Mouse (Mus musculus) kidney, embryonic 15.5 days (tissue): ENCODE measurements at regions not wholly inside any gene's neighbourhood (a gene's known extent, or its start where the extent isn't known, plus 50 kb on each side); places are given as distances from the start of the nearest gene placed in this dataset.

Experiments used
- ATAC-seq: fragments of 200-750 bp; cut with Nextera tagmentation; replicated peaks from 2 replicates; pipeline ENCODE4 v1.8.0; 2017; ENCODE audit warnings: moderate TSS enrichment; ENCODE audit not compliant: low FRiP score
- H3K27ac ChIP-seq: fragments of 300-500 bp; sonication (generic); 2 replicates; pipeline ENCODE4 v1.5.1; 2015; ENCODE audit warnings: mild to moderate bottlenecking, inconsistent platforms
- H3K27me3 ChIP-seq: fragments of 300-500 bp; sonication (generic); 2 replicates; pipeline ENCODE4 v1.6.1; 2015; ENCODE audit warnings: inconsistent platforms
- H3K36me3 ChIP-seq: fragments of 300-500 bp; sonication (generic); 2 replicates; pipeline ENCODE4 v1.6.1; 2015; ENCODE audit warnings: inconsistent platforms
- H3K4me1 ChIP-seq: fragments of 300-500 bp; sonication (generic); 2 replicates; pipeline ENCODE4 v1.6.1; 2015; ENCODE audit warnings: inconsistent platforms
- H3K4me2 ChIP-seq: fragments of 300-500 bp; sonication (generic); 2 replicates; pipeline ENCODE4 v1.6.1; 2015; ENCODE audit warnings: moderate library complexity, mild to moderate bottlenecking, inconsistent platforms
- H3K4me3 ChIP-seq: fragments of 300-500 bp; sonication (generic); replicated peaks from 2 replicates; pipeline ENCODE4 v1.5.1; 2015; ENCODE audit warnings: mild to moderate bottlenecking, inconsistent platforms
- H3K9ac ChIP-seq: fragments of 300-500 bp; sonication (generic); 2 replicates; pipeline ENCODE4 v1.6.1; 2015; ENCODE audit warnings: mild to moderate bottlenecking, inconsistent platforms
- H3K9me3 ChIP-seq: fragments of 300-500 bp; sonication (generic); replicated peaks from 2 replicates; pipeline ENCODE4 v1.6.1; 2016; ENCODE audit warnings: inconsistent platforms
- WGBS: fragments of 180-500 bp; shearing (Covaris S2); methylation state at CpG from one replicate; pipeline ENCODE4 v1.1.7; 2015; ENCODE audit warnings: mixed read lengths; 5-methylcytosine and 5-hydroxymethylcytosine counted together

GRCm38 (mm10) chr11:114165656-114166362 is 99.0 kb upstream of the Sdk2 start:
- no peak overlapping the region for H3K9ac ChIP-seq
- no peaks in the 10 kb centered on the region for H3K36me3 ChIP-seq
- peaks cover 56% of the 10 kb centered on the region for H3K27me3 ChIP-seq
- H3K4me1 ChIP-seq: peaks cover 21% of the 10 kb centered on the region
- peak; percentile 55 for ATAC-seq
- WGBS: 24% methylated on average over 23 of the region's 23 CpGs
- no peak overlapping the region for H3K27ac ChIP-seq
- H3K4me3 ChIP-seq: 0 out of 2 replicates have a peak overlapping the region, but pooled peaks have one; percentile 12
- peak overlapping the region; percentile 45 for H3K4me2 ChIP-seq
- H3K9me3 ChIP-seq: no peaks in the 10 kb centered on the region

DNA sequence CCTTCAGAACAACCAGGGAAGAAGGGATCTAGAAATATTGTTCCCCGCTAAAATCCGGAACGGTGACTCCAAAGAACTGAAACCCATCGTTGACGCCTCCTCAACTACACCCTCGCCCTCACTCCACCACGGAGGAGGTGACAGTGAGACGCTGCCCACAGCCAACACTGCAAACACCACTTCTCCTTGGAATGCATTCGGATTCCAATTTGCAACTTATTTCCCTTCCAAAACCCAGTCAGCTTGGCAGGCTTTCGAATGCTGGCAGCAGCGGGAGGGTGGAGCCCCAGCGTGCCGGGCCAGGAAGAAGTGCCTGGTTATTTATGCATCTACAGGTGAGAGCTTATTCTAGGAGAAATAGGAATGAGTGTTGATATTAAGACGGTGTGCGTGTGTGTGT is 85.9 kb upstream of the Sdk2 start:
- no peaks in the 10 kb centered on the region for H3K9me3 ChIP-seq
- H3K27me3 ChIP-seq: no peaks in the 10 kb centered on the region
- H3K4me3 ChIP-seq: no peak overlapping the region
- no peak overlapping the region for H3K9ac ChIP-seq
- H3K4me1 ChIP-seq: no peaks in the 10 kb centered on the region
- no peak for ATAC-seq
- whole genome bisulfite sequencing: 84% methylated on average over 15 of the region's 15 CpGs
- no peak overlapping the region for H3K27ac ChIP-seq
- H3K36me3 ChIP-seq: no peaks in the 10 kb centered on the region
- no peak overlapping the region for H3K4me2 ChIP-seq

DNA sequence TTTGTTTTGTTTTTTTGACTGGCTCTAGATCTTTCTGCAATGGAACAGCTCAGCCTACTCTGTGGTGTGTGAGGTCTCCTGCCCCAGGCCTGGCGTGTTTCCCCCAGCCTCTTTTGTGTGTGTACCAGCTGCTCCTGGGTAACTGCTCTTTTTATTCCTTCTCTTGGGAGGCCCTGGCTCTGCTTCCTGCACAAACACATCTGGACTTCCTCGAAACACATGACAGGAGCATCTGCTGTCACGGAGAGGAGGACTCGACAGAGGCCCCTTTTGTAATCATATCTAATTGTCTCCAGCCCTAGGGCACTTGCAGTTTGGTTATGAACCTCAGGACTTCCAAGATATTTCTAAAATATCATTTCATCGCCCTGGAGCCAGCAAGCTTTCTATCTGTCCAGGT is 79.5 kb upstream of the Sdk2 start:
- H3K9ac ChIP-seq: no peak overlapping the region
- H3K4me3 ChIP-seq: no peak overlapping the region
- WGBS: 36% methylated on average over 5 of the region's 5 CpGs
- no peak for ATAC-seq
- no peaks in the 10 kb centered on the region for H3K36me3 ChIP-seq
- H3K27me3 ChIP-seq: no peaks in the 10 kb centered on the region
- H3K9me3 ChIP-seq: no peaks in the 10 kb centered on the region
- no peak overlapping the region for H3K27ac ChIP-seq
- no peaks in the 10 kb centered on the region for H3K4me1 ChIP-seq
- no peak overlapping the region for H3K4me2 ChIP-seq

DNA sequence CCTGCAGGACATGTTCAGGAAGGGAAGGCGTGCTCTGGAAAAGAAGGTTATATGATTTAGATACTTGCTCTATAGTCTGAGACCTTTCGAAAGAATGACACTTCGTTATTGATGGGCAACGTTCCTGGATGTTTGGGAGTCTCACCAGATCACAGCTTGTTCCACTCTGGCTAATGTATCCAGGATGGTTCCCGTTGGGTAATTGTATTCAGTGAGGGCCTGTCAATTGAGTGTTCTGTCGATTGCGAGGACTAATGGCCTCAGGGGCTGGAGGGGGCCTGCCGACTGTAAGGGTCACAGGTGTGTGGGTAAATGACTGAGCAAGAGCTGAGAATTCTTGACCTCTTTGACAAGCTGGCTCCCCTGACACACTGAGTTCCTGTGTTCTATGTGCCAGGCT is 62.4 kb upstream of the Sdk2 start:
- H3K9me3 ChIP-seq: no peaks in the 10 kb centered on the region
- H3K4me1 ChIP-seq: peaks cover 9% of the 10 kb centered on the region
- no peak overlapping the region for H3K27ac ChIP-seq
- no peak overlapping the region for H3K4me3 ChIP-seq
- H3K36me3 ChIP-seq: no peaks in the 10 kb centered on the region
- H3K27me3 ChIP-seq: peaks cover 20% of the 10 kb centered on the region; the same call in 1 of the 2 replicates
- H3K9ac ChIP-seq: no peak overlapping the region
- no peak overlapping the region for H3K4me2 ChIP-seq
- no peak for ATAC-seq
- WGBS: 53% methylated on average over 8 of the region's 8 CpGs

DNA sequence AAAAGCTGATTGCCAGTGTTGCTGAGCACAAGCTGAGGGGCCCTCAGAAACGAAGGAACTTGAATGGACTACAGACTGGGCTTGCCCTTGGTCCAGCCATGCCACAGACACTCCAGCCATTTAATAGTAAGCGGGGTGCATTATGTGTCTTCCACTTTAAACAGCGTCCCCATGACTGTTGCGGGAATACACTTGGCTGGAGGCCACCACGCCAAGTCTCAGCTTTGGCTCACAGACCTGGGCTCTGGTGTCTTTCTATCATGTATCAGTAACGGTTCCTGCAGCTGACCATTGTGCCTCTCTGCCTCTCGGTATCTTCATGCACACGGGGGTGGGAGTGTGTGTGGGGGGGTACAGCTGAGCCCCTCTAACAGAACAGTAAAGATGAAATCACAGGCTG is 62.0 kb upstream of the Sdk2 start:
- Histone ChIP-seq H3K27me3 (peaks cover 20% of the 10 kb centered on the region; the same call in 1 of the 2 replicates), H3K9me3 (no peaks in the 10 kb centered on the region), H3K36me3 (no peaks in the 10 kb centered on the region), H3K9ac (no peak overlapping the region), H3K4me1 (peaks cover 9% of the 10 kb centered on the region), H3K27ac (no peak overlapping the region), H3K4me2 (no peak overlapping the region), H3K4me3 (no peak overlapping the region)
- WGBS: 82% methylated on average over 8 of the region's 8 CpGs
- ATAC-seq: no peak

GRCm38 (mm10) chr11:114127426-114127825 is 60.6 kb upstream of the Sdk2 start:
- WGBS: 22% methylated on average over 8 of the region's 8 CpGs
- 0 out of 2 replicates have a peak overlapping the region, but pooled peaks have one; percentile 27 for H3K4me2 ChIP-seq
- no peaks in the 10 kb centered on the region for H3K9me3 ChIP-seq
- peaks cover 20% of the 10 kb centered on the region; the same call in 1 of the 2 replicates for H3K27me3 ChIP-seq
- H3K9ac ChIP-seq: no peak overlapping the region
- no peaks in the 10 kb centered on the region for H3K36me3 ChIP-seq
- no peak for ATAC-seq
- H3K4me3 ChIP-seq: no peak overlapping the region
- no peak overlapping the region for H3K27ac ChIP-seq
- H3K4me1 ChIP-seq: peaks cover 9% of the 10 kb centered on the region

GRCm38 (mm10) chr11:114122175-114122574 is 55.3 kb upstream of the Sdk2 start:
- Histone ChIP-seq H3K4me1 (peaks cover 3% of the 10 kb centered on the region), H3K27ac (no peak overlapping the region), H3K36me3 (no peaks in the 10 kb centered on the region), H3K27me3 (no peaks in the 10 kb centered on the region), H3K4me2 (no peak overlapping the region), H3K4me3 (no peak overlapping the region), H3K9ac (no peak overlapping the region), H3K9me3 (no peaks in the 10 kb centered on the region)
- WGBS: 39% methylated on average over 12 of the region's 13 CpGs
- no peak for ATAC-seq

DNA sequence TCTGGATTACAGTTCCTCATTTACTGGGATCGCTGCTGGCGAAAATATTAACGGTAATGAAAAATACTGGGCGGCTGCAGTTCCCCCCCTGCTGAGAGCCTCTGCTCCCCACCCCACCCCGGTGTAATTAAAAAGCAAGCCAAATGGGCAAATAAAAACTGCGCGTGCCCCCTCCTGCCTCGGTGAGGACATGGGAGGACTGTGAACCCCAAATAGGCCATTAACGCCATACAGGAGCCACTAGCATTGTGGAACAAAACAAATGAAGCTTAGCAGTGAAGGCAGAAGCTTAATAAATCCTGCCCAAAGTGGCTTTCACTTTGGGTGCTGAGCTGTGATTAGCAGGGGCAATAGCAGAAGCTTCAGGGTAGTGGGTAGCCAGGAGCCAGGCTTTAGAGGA is 52.3 kb upstream of the Sdk2 start:
- Histone ChIP-seq H3K9ac (no peak overlapping the region), H3K9me3 (no peaks in the 10 kb centered on the region), H3K4me1 (0 out of 2 replicates have a peak, but pooled peaks cover 2% of the 10 kb centered on the region), H3K27me3 (no peaks in the 10 kb centered on the region), H3K4me2 (no peak overlapping the region), H3K4me3 (no peak overlapping the region), H3K36me3 (no peaks in the 10 kb centered on the region), H3K27ac (no peak overlapping the region)
- 42% methylated on average over 9 of the region's 9 CpGs for WGBS
- ATAC-seq: no peak
